Mouse (Mus musculus) lung, postnatal 36 days (tissue): ENCODE measurements around the gene Med8.

Source experiments
- DNase-seq: peaks from one replicate; pipeline ENCODE4 v3.0.0; 2022; ENCODE audit warnings: mixed read lengths

The Med8 gene

DNA sequence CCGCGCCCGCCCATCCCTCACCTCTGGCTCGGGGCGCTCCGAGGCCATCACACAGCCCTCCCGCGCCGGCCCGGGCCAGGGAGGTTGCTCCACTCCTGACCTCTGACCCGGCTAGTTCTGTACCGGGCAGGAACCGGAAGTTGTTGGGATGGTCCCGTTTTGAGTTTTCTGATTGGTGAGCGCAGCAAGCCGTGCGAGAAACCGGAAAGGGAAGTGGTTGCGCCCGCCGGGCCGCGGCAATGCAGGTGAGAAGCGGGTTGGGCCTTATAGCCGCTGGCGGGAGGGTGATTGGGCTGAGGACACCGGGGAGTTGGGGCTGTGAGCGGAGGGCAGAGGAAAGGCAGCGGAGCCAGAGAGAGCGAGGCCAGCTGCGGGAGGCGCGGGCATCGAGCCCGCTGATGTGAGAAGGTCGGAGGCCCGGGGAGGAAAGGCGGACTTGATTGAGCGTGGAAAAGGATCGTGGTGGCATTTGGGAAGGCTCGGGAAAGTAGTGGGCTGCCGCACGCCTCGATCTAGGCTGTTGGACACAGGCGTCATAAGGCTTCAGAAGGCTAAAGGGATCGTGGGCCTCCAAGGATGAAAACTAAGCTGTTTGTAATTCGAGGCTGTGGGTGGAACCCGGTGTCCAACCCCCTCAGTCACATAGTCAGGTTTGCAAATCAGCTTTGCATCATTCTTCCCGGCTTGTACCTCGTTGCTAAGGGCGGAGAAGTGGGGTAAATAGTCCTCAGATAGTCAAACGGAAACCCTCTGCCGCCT is at the start of gene Med8, which contains the start of gene Szt2:
TSS of gene Med8 (plus strand) at position 196 of the 759 bp plus-strand sequence.
TSS of gene Szt2 (minus strand) at position 132 of the 759 bp plus-strand sequence.
- peak; percentile 97 for DNase-seq

DNA sequence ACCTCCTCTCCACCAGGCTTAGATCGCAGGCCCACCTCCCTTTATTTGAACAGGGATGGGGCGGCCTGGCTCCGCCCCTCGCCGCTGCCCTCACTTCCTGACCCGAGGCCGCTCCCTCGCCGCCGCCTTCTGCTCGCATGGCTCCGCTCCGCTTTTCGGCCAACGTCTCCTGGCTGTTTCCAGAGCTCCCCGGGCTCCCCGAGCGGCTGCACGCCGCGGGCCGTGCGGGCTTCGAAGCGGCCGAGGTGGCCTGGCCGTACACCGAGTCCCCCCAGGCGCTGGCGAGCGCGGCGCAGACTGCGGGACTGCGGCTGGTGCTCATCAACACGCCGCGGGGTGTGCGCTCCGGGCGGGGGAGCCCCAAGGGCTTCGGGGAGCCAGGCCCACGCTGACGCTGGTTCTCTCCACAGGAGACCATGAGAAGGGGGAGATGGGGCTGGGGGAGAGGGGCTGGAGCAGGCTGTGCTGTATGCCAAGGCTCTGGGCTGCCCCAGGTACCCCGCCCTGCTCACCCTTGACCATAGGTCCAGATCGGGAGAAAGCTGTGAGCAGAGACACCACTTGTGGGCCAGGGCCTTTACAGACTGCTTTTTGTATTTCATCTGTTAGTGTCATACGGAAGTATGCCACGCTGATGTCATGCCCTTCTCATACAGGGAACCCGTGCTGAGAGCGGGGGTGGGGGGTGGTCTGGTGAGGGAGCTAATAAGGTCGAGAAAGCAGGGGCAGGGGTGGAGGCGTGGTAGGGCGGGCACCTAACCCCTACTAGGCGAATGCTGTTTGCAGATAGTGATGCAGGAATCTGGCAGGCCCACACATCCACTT is 49.0 kb upstream of the Med8 start:
- DNase-seq = peak; percentile 79

DNA sequence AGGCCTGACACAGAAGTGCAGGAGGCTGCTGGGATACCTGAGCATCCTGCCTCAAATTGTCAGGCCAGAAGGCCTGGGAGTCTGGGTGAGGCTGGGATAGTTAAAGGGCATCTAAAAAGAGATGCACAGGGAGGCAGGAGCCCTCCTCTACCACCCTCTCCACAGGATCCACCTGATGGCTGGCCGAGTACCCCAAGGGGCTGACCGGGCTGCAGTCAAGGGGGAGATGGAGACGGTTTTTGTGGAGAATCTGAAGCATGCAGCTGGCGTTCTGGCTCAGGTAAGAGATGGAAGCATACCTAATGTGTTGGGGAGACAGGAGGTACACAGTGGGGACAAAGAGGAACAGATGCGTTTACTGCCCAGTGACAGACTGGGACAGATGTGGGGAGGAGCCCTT is 47.7 kb upstream of the Med8 start:
- DNase-seq = no peak

DNA sequence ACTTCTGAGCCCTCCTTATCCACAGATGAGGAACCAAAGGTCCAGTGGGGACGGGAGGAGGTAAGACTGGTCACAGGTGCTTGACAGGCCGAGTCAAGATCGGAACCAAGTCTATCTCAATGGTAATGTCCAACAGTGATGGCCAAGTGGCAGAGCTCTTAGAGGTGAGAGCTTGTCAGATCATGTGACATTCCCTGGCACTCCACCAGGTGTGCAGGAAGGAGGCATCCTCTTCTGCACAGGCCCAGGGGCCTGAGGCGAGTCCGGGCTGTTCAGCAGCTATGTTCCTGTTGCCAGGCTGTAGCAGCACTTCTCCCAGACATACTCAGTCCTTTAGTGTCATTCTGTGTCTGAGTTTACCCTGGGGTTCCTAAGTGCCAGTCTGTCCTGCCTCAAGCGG is 46.3 kb upstream of the Med8 start:
- peak; percentile 23 for DNase-seq

DNA sequence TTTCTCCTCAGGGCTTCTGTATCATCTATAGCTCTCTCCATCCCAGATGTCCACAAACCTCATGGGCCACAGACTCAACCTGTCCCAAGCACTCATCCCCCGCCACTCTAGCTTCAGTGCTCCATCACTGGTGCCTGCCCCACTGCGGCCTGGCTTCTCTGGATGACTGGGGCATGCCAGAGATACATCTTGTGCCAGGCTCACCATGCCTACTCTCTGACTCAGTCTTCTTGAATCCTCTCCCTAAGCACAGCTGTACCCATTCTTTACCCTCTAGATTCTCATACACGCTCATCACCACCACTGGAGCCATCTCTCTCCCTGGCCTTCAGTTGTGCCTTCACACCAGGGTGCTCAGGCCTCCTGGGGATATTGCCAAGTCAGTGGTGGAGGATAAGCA is 45.2 kb upstream of the Med8 start:
- no peak for DNase-seq

DNA sequence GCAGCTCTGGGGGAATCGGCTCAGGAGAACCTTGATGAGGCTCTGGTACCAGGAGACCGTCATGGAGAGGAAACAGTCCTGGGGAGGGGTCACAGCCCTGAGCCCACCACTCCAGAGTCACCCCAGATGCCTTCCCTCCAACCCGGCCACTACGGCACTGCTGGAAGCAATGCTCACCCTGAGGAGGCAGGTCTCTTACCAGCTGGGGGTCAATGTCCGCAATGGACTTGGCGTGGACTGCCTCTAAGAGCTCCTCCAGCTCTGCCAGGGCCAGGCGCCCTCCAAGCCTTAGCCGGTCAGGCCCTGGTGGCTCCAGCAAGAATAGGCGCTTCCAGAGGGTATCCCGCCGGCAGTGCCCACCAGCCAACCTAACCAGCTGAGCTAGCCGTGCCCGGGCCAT is 44.5 kb upstream of the Med8 start:
- no peak for DNase-seq

DNA sequence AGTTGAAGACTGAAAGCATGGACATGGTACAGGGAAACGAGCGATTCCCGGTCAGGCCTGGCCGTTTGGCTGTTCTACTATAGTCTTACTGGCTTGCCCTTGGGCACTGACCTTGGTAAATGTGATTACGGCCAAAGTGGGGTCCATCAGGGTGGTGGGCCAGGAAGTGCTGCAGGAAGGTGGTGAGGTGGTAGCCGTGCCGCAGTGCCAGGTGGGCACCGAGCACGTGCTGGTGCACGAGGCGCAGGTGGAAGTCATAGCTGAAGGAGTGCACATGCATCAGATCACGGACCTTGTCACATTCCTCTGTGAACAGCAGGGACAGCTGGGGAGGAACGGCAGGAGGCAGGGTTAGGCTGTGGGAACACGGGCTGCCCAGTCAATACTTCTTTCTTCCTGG is 43.1 kb upstream of the Med8 start:
- no peak for DNase-seq

DNA sequence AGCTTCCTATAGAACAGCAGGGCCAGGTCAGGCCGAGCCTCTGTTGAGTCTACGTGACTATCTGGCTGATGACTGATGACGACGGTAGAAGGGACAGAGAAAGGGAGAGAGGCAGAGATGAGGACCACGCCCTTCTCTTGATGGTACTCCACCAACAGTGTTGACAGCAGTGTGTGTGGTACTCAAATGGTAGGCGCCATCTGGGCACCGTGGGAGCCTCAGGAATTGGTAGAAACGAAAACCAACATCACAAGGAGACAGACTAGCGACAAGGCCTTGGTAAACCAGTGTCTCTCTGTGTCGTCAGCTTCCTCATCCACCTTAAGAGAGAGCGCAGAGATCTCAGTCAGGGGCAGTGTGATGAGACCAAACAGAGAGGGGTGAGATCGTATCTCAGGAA is 41.6 kb upstream of the Med8 start:
- no peak for DNase-seq

DNA sequence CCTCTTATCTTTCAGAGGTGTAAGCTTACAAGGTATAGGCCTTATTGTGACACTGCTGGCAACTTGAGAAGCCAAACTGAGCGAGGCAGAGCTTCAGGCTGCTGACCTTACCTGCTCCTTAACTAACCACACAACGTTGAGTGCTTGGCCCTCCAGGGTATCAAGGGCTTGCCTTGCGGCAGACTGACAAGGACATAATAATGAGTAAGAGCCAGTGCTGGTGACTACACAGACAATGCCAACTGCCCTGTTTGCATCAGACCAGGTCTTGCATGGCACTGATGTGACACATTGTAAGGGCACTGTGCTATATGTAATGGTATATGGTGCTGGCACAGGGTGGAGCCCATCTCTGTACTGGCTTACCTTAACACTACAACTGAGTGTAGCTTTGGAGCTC is 40.5 kb upstream of the Med8 start:
- DNase-seq = peak; percentile 33

DNA sequence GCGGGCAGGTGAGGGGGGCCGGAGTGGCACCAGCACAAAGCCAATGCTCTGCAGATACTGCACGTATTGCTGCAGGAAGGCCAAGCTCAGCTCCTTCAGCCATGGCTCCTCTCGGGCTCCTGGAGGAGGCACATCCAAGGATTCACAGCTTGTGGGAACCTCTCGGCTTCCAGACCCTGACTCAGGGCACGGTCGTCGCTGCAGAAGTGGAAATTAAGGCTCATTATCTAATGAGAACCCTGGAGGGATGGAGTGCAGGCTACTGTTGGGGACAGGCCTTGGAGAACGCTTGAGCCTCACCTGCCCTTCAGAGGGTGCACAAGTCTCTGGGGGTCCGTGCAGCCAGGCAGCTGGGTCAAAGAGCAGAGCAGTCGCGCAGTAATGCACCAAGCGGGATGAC is 37.3 kb upstream of the Med8 start:
- DNase-seq = no peak

DNA sequence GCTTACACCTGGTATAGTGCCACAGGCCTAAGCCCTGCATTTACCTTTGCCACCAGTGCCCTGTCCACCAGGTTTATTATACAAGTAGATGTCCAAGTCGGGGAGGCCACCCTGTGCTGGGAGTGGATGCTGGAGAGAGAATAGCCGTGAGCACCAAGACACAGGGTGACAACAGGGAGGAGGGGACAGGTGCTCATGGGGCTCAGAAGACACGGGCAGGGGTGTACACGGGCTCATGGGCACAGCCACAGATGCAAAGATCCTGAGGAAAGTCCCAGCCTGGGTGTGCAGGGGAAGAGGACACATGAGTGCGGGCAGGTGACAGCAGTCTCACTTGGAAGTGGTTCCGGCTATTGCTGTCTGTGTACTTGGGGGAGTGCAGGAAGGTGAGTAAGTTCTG is 33.1 kb upstream of the Med8 start:
- DNase-seq = no peak

DNA sequence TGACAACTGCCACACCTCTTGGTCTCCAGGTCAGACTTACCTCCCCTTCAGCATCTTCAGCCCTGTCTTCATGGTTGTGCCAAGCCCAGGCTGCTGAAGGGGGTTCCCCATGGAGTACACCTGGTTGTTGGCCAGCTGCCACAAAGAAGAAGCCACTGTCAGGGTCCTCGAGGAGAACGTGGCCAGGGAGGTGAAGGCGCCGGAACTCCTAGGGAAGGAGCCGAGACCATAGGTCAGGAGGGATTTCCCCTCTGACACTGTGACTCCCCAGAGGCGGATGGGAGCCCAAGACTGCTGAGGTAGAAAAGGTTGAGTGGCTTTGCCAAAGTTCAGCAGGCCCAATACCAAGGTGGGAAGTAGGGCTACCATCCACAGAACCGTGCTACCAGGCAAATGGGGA is 25.9 kb upstream of the Med8 start:
- no peak for DNase-seq

DNA sequence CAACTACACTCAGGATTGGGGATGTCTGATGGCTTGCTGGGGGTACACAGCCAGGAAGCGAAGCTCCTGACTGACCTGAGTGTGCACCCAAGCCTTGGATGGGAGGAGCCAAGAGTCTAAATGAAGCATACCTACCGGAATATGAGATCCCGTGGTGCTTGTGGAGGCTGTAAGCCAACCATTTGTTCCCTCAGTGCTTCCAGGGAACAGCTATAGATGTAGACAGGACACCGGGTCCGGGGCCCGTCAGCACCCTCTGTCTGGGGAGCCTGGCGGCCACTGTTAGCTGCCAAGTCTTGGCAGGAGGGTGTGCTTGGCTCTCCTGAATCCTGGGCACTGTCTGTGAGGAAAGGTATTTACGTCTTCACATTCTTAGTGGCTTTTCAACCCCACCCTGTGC is 21.8 kb upstream of the Med8 start:
- DNase-seq = peak; percentile 10

DNA sequence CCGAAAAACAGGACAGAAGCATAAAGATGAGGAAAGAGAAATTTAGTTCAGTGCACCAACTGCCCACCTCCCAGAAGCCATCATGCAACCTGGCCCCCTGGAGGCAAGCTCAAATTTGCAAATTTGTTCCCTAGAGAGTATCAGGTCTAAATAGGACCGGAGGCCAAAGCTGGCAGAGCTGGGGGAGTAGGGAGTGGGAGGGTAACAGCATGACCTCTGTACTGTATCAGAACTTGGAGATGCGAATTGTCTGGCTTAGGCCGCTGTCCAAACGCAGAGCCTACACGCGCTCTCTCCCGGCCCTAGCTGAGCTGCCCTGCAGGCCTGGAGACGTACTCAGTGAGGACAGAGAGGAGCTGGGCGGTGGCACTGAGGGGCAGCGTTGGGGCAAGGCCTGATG is 19.0 kb upstream of the Med8 start:
- DNase-seq = no peak

DNA sequence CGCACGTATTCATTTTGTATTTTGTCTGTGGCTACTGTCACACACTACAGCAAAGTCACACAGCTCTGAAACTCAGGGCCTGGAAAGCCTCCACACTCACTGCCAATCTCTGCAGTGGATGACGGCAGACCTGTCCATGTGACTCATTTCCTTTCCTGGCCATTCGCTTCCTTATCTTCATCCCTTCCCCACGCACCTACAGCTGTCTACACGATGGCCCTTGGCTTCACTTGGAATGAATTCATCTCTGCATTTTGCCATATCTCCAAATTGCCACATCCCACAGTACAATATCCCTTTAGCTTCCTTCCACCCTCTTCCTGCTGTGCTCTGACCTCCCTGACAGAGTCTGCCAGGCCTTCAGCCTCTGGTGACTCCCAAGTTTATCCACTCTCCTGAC is 14.6 kb upstream of the Med8 start:
- DNase-seq = no peak

DNA sequence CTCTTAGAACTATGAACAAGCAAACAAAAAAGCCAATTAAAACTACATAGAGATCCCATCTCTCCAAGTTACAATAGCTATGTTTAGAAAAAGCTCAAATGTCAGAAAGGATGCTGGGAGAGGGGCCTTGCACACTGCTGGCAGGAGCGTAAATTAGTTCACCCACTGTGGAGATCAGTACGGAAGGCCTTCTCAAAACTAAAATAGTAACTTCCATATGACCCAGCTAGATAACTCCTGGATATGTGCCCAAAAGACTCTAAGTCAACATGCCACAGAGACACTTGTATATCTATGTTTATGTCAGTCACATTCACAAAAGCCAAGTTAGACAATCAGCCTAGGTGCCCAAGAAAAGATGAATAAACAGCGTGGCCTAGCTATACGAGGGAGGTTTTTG is 13.8 kb upstream of the Med8 start:
- DNase-seq = no peak

DNA sequence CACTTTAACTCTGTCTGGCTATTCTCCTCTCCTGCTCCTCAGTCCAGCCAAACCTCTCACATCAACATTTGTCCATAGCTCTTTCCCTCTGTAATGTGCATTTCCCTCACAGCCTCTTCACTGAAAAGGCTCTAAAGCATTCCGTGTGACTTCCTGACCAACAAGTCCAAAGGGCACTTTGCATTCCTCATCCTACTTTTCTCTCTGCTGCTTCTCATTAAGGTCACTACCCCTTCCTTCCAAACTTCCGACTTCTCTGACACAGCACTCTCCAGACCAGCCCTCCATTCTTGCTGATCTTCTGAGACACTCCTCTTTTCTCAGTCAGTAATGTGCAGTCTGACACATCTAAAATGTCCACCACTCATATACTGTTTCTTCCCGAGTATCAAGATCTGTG is 12.7 kb upstream of the Med8 start:
- peak; percentile 72 for DNase-seq

DNA sequence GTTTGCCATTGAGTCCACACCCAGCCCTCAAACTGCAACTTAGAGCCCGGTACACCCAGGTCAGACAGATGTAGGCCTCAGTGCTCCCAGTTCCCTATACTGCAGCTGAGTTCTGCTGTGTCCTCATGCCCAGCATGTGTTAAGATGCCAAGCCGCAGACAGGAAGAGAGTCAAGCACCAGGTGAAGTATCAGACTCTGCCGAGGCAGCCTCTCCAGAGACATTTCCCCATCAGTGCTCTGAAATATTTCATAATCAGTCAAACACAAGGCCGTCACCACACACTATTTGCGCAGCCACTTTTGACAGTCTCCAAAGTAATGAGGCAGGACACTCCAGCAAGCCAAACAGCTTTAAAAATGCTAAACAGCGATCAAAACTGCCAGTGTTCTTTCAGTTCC is 10.7 kb upstream of the Med8 start:
- DNase-seq = peak; percentile 83

DNA sequence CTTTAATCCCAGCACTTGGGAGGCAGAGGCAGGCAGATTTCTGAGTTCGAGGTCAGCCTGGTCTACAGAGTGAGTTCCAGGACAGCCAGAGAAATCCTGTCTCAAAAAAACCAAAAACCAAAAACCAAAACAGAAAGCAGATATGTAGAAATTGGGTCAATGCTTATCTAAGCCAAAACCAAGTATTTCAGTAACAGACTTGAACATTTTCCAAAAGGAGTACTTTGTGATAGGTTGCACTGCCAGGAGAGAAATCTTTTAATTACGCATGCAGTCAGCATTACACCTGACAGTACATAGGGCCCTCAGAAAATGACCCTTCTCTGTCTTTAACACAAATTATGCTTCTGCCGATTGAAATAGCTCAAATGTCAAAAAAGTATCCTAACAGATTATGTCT is 7.7 kb upstream of the Med8 start:
- DNase-seq = no peak

DNA sequence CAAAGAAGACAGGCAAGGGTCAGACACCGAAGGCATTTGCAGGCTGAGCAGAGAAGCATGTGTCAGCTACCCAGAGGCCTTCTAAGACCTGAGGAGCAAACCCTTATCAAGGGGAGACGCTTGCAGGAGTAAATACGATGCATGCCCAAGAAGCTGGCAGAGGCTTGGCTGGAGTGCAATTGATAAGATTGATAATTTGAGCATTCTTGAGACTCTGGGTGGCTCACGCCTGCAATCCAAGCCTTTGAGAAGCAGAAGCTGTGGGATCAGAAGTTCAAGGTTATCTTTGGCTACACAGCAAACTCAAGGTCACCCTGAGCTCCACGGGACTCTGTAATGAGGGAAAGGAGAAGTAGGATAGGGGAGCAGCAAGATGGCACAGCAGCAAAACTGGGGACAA is 7.2 kb upstream of the Med8 start:
- DNase-seq = no peak

DNA sequence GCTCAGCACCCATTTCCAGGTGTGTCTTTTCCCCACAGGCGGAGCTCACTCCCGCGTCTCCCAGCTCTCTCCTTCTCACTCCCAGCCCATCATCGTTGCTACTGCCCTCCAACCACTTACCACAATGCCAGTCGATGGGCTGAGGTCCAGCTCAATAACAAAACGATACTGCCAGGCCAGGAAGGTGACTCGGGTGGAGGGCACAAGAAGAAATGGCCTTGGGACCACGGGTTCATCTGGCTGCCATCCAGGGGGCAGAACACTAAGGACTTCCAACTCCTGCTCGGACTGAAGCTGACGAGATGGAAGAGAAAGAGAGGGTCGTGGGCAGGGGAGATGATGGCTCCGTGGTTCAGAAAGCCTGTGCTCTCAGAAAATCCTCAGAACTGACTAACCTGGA is 6.4 kb upstream of the Med8 start:
- no peak for DNase-seq

DNA sequence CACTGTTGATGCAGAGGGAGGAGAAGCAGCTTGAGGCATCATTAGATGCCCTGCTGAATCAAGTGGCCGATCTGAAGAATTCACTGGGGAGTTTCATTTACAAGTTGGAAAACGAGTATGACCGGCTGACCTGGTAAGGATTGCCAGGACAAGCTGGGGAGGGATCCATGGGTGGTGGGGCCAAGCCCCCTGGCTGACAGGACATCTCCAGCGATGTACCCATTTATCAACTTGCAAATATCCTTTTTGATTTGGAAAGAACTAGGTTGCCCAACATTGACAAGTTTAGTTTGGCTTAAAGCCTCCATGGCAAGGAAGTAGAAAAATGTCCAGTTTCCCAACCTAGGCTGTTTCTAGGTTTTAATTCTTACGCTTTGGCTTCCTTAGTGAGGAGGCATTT is 1.7 kb downstream of the Med8 start:
- no peak for DNase-seq

DNA sequence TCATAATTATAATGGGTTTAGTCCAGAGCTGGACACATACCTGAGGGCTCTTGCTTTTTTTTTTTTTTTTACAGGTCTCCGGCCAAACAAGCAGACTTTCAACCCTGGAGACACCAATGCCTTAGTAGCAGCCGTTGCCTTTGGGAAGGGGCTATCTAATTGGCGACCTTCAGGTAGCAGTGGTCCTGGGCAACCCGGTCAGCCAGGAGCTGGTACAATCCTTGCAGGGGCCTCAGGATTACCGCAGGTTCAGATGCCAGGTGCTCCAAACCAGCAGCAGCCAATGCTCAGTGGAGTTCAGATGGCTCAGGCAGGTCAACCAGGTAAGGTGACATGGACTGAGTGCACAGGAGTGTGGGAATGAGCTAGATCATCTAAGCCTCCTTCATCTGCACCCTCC is 4.4 kb downstream of the Med8 start:
- DNase-seq = no peak

DNA sequence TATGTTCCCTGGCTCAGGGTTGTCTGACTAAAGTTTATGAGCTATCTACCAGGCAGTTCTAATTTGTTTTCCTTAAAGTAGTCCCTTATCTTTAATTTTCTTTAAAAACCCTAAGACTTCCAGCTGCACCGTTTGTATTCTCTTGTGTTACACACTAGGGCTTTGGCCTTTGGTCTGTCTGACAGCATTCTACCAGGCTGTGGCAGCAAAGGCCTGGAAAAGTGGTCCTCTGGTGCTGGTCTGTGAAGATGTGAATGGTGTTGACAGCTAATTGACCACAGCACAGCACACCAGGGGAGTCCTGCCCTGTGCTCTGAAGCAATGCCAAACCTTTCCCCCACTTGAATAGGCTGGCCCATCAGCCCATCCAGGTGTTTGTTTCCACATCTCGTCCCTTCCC is 6.6 kb downstream of the Med8 start:
- no peak for DNase-seq

DNA sequence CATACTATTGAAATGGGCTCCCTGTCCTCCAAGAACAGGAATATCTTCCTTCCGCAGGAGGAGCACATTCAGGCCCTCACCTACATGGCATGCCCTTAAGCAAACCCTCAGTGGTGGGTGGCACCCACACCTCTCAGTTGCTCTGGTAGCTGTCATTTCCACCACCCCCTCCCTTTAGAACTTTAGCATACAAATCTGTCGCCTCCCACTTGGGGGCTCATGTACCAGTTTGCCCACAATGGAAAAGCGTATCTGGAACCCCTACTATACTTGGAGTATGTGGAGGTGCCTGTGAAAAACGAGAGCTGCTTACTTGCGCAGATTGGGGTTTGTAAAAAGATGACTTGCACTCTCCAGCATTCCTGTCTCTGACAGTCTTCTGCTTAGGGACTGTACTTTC is 7.2 kb downstream of the Med8 start:
- no peak for DNase-seq
